Mouse (Mus musculus) intestine, postnatal 0 days (tissue): ENCODE results near the gene Pold1. TPM values are rescaled to one million over a fixed set of nuclear protein-coding genes. Genes with fewer than 3 reads are reported as not detected.

Experiments used
- ATAC-seq: fragments of 200-750 bp; cut with Nextera tagmentation; 2 replicates; pipeline ENCODE4 v1.8.0; 2017; ENCODE audit warnings: mild to moderate bottlenecking, moderate TSS enrichment, moderate library complexity
- H3K27ac ChIP-seq: fragments of 300-500 bp; sonication (generic); 2 replicates; pipeline ENCODE4 v1.5.1; 2014; ENCODE audit warnings: mild to moderate bottlenecking, low read depth, low read length, moderate library complexity
- H3K27me3 ChIP-seq: fragments of 300-500 bp; sonication (generic); replicated peaks from 2 replicates; pipeline ENCODE4 v1.6.1; 2014; ENCODE audit warnings: low read length, mixed read lengths; ENCODE audit not compliant: control insufficient read depth, insufficient read depth
- H3K36me3 ChIP-seq: fragments of 300-500 bp; sonication (generic); 2 replicates; pipeline ENCODE4 v1.6.1; 2014; ENCODE audit warnings: mild to moderate bottlenecking, moderate library complexity; ENCODE audit not compliant: control insufficient read depth, insufficient read depth
- H3K4me1 ChIP-seq: fragments of 300-500 bp; sonication (generic); replicated peaks from 2 replicates; pipeline ENCODE4 v1.6.1; 2014; ENCODE audit warnings: antibody characterized with exemption, low read length, mixed read lengths; ENCODE audit not compliant: control insufficient read depth, insufficient read depth
- H3K4me2 ChIP-seq: fragments of 300-500 bp; sonication (generic); replicated peaks from 2 replicates; pipeline ENCODE4 v1.6.1; 2014; ENCODE audit warnings: low read depth, mild to moderate bottlenecking, moderate library complexity
- H3K4me3 ChIP-seq: fragments of 300-500 bp; sonication (generic); 2 replicates; pipeline ENCODE4 v1.5.1; 2014; ENCODE audit warnings: low read depth, low read length
- H3K9ac ChIP-seq: fragments of 300-500 bp; sonication (generic); 2 replicates; pipeline ENCODE4 v1.6.1; 2014; ENCODE audit warnings: mild to moderate bottlenecking, low read depth, low read length
- H3K9me3 ChIP-seq: fragments of 300-500 bp; sonication (generic); 2 replicates; pipeline ENCODE4 v1.6.1; 2016; ENCODE audit warnings: mixed run types; ENCODE audit not compliant: control insufficient read depth
- CTCF ChIP-seq: sonication (generic); IDR thresholded peaks from 2 replicates; pipeline ENCODE4 v1.5.1; 2016; ENCODE audit warnings: low read depth, mild to moderate bottlenecking, control low read depth, antibody characterized with exemption, moderate library complexity
- WGBS: fragments of 180-500 bp; shearing (Covaris S2); extraction: QIAGEN DNeasy Blood & Tissue Kit; methylation state at CpG from one replicate; pipeline ENCODE4 v1.1.7; 2014; 5-methylcytosine and 5-hydroxymethylcytosine counted together
- polyA plus RNA-seq: library from polyadenylated mRNA; unstranded; fragments of >200 nt; fragmentation: Nextera tagmentation; extraction: Ambion mirVana; gene quantifications from 2 replicates; pipeline ENCODE4 v1.2.1, GENCODE M21; 2015

Pold1 gene
- polyA plus RNA-seq, 1 experiment from 2014 or later, result 16.8 TPM

- H3K4me1 ChIP-seq, result no peaks in the 10 kb centered on the region
- peaks cover 33% of the 10 kb centered on the region for H3K36me3 ChIP-seq
- no peak overlapping the region for H3K4me3 ChIP-seq
- no peak overlapping the region; the same call in 1 of the 2 replicates for H3K27ac ChIP-seq
- TF ChIP-seq CTCF, result no peak
- H3K9ac ChIP-seq, result no peak overlapping the region
- no peak for ATAC-seq
- H3K27me3 ChIP-seq, result no peaks in the 10 kb centered on the region
- no peak overlapping the region for H3K4me2 ChIP-seq
- no peaks in the 10 kb centered on the region for H3K9me3 ChIP-seq
- WGBS, result 89% methylated on average over 22 of the region's 22 CpGs
These were observed 3.1 kb upstream of the Pold1 start for GRCm38 (mm10) chr7:44551731-44552130.

GRCm38 (mm10) chr7:44551301-44551700 is 2.7 kb upstream of the Pold1 start:
- Histone ChIP-seq H3K4me3 (no peak overlapping the region), H3K27me3 (no peaks in the 10 kb centered on the region), H3K9ac (no peak overlapping the region), H3K27ac (no peak overlapping the region; the same call in 1 of the 2 replicates), H3K36me3 (peaks cover 33% of the 10 kb centered on the region), H3K4me2 (no peak overlapping the region), H3K4me1 (no peaks in the 10 kb centered on the region), H3K9me3 (no peaks in the 10 kb centered on the region)
- TF ChIP-seq CTCF, result no peak
- ATAC-seq, result no peak
- WGBS, result 94% methylated on average over 21 of the region's 21 CpGs

DNA sequence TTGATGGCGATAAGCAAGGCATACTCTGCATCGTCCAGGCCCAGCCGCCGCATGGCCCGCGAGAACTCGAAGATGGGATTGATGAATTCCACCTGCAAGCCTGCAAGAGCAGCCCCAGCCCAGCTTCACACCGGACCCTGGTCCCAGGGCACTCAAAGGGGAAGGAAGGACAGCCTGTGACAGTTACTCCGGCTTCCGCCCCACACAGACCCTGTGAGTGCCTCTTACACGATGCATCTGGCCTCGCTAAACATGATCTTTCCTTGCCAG is 1.7 kb upstream of the Pold1 start:
- Histone ChIP-seq H3K4me1 (no peaks in the 10 kb centered on the region), H3K9ac (no peak overlapping the region), H3K4me3 (no peak overlapping the region), H3K27ac (no peak overlapping the region), H3K27me3 (no peaks in the 10 kb centered on the region), H3K9me3 (no peaks in the 10 kb centered on the region), H3K4me2 (no peak overlapping the region), H3K36me3 (peaks cover 33% of the 10 kb centered on the region)
- ATAC-seq, result no peak
- TF ChIP-seq CTCF, result no peak
- 95% methylated on average over 12 of the region's 12 CpGs for WGBS

GRCm38 (mm10) chr7:44549621-44550408 is 1.2 kb upstream of the Pold1 start:
- H3K27me3 ChIP-seq, result no peaks in the 10 kb centered on the region
- WGBS, result 95% methylated on average over 23 of the region's 23 CpGs
- H3K4me1 ChIP-seq, result no peaks in the 10 kb centered on the region
- H3K9ac ChIP-seq, result no peak overlapping the region
- H3K4me3 ChIP-seq, result no peak overlapping the region
- no peak overlapping the region for H3K27ac ChIP-seq
- no peaks in the 10 kb centered on the region for H3K9me3 ChIP-seq
- peaks cover 33% of the 10 kb centered on the region for H3K36me3 ChIP-seq
- ATAC-seq, result no peak
- no peak for TF ChIP-seq CTCF
- H3K4me2 ChIP-seq, result no peak overlapping the region

DNA sequence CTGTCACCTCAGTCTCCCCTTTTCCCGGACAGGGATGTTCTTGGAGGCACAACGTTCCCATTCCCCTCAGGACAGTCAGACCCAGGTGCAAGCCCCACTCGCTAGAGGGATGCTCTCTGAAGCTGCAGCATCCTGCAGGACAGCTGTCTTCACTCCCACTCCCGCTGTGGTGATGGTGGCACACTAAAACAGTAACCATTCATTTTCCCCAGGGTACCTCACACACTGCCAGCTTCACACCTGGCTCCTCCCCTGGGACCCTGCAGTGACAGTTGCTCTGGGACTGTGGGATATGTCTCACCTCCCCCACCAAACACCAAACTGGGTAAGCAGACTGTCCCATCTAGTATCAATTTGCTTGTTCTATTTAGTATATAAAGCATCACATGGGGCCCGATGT is 924 bp downstream of the Pold1 start:
- no peak for TF ChIP-seq CTCF
- no peaks in the 10 kb centered on the region for H3K9me3 ChIP-seq
- no peaks in the 10 kb centered on the region for H3K4me1 ChIP-seq
- ATAC-seq, result no peak
- H3K36me3 ChIP-seq, result peaks cover 37% of the 10 kb centered on the region
- no peak overlapping the region for H3K27ac ChIP-seq
- H3K4me3 ChIP-seq, result peak overlapping the region; percentile 60
- H3K27me3 ChIP-seq, result no peaks in the 10 kb centered on the region
- 24% methylated on average over 5 of the region's 5 CpGs for WGBS
- H3K9ac ChIP-seq, result peak overlapping the region; percentile 43; the same call in 1 of the 2 replicates
- peak overlapping the region; percentile 95 for H3K4me2 ChIP-seq

DNA sequence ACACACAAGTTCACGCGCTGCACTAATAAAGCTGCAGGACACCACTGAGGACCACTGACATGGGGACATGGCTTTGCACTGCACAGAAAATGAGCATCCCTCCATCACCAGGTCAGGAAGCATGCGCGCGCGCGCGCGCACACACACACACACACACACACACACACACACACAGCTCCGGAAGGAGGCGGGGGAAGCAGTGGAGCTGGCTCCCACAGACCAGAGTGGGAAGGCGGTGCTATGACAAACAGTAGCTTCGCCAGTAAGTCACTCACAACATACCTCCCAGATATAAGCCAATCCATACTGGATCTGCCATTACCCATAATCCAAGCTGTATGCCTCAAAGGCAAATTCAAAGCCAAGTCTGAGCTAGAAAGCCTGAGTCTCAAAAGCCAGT is 1.6 kb downstream of the Pold1 start:
- no peak overlapping the region for H3K4me3 ChIP-seq
- WGBS, result 94% methylated on average over 13 of the region's 13 CpGs

More for the DNA sequence above, 1.6 kb downstream of the Pold1 start:
- Histone ChIP-seq H3K4me2 (no peak overlapping the region), H3K27me3 (no peaks in the 10 kb centered on the region), H3K9me3 (no peaks in the 10 kb centered on the region), H3K4me1 (no peaks in the 10 kb centered on the region), H3K9ac (no peak overlapping the region), H3K27ac (no peak overlapping the region), H3K36me3 (peaks cover 38% of the 10 kb centered on the region)
- ATAC-seq, result no peak
- no peak for TF ChIP-seq CTCF
